Mouse (Mus musculus) lung, postnatal 25 days (tissue): ENCODE data around the gene Tbc1d15.

Source experiments
- DNase-seq: peaks from one replicate; pipeline ENCODE4 v3.0.0; 2022; ENCODE audit warnings: low spot score

Tbc1d15 gene

DNA sequence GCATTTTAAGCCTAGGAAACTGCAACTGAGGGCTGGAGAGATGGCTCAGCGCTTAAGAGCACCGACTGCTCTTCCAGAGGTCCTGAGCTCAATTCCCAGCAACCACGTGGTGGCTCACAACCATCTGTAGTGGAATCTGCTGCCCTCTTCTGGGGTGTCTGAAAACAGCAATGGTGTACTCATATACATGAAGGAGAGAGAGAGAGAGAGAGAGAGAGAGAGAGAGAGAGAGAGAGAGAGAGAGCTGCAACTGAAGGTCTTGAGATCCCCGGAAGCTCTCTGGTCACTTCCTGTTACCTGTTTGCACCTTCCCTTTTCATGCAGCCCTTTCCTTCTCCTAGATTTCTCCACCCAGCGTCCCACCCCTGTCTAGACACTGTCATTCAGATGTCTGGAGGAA lies 91.0 kb downstream of the Tbc1d15 start:
- no peak for DNase-seq
